Mouse (Mus musculus): ENCODE measurements around the gene Gm34653.

- TF ChIP-seq TAL1 (IDR thresholded peaks at IDR 0.05; ENCODE audit: low read length) = no peak
- TF ChIP-seq GATA1 (IDR thresholded peaks at IDR 0.05; ENCODE audit: low read length) = no peak
Measured at GRCm38 (mm10) chr2:34805364-34805950, 27.4 kb upstream of the Gm34653 start.

Measured in erythroblast, embryonic 14.5 days (primary cell).